Comparison of ENCODE assay signal across 8 mouse cellular contexts in the genomic region with DNA sequence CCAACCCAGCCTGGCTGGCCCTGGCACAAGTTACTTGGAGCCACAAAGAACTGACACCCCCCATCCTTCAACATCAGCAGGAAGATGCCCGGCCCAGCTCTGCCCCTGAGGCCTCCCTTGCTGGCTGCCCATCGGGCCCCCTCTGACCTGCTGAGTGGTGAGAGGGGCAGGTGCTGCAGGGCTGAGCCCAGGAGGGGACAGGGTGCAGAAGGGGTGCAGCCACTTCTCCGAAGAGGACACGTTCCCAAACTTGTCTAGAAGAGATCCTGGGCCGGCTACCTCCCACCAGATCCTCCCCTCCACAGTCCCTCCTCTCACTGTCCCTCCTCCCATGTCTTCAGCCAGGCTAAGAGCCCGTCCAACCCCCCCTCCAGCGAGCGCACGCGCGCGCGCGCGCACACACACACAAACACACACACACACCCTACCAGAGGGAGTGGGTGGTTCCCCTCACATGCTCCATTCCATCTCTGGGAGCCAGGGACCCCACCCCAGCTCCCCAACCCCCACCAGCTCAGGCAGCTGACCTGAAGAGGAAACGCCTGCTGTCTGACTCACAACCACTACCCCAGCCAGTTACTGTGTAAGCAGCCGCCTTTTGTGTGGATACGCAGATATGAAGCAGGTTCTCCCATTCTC. TPM values are rescaled to one million over a fixed set of nuclear protein-coding genes. Genes with fewer than 3 reads are reported as not detected.
DNase-seq lines count a peak whose midpoint lies in the region; ATAC-seq and TF ChIP-seq lines count a peak whose summit lies in the region.

No protein-coding gene starts in this region.

- no peaks in the 10 kb centered on the region for H3K79me2 ChIP-seq in heart, adult 2 months (replicated peaks; ENCODE audit: control insufficient read depth, insufficient read depth, low read length)

- peak overlapping the region; percentile 52 for H3K9ac ChIP-seq in heart, adult 2 months (ENCODE audit: low read depth, low read length)
- 0 out of 2 replicates have a peak overlapping the region, but pooled peaks have one; percentile 14 for H3K9ac ChIP-seq in liver, embryonic 11.5 days (ENCODE audit: low read depth, low read length)
- H3K9ac ChIP-seq in hindbrain, embryonic 14.5 days, result no peak overlapping the region; the same call in 1 of the 2 replicates

- TF ChIP-seq EP300 in heart, adult 2 months (IDR thresholded peaks at IDR 0.05; ENCODE audit: insufficient read depth, low read depth, low read length), result 0 out of 2 replicates have a peak, but pooled peaks have one; percentile 16

- intact Hi-C loops in heart, adult 2 months (cut with DNase I), result no loop called here

- H3K4me2 ChIP-seq in liver, embryonic 11.5 days, result no peak overlapping the region
- H3K4me2 ChIP-seq in hindbrain, embryonic 14.5 days (replicated peaks), result no peak overlapping the region

- peak overlapping the region; percentile 23 for H3K4me3 ChIP-seq in heart, adult 2 months
- no peak overlapping the region for H3K4me3 ChIP-seq in liver, embryonic 11.5 days (ENCODE audit: low read depth, low read length)
- H3K4me3 ChIP-seq in hindbrain, embryonic 14.5 days (replicated peaks; ENCODE audit: low read length), result no peak overlapping the region

- no peak for TF ChIP-seq CTCF in heart, adult 2 months (IDR thresholded peaks at IDR 0.05)

- no peaks in the 10 kb centered on the region for H3K27me3 ChIP-seq in heart, adult 2 months (ENCODE audit: control insufficient read depth, insufficient read depth, low read length)
- peaks cover 12% of the 10 kb centered on the region for H3K27me3 ChIP-seq in liver, embryonic 11.5 days (replicated peaks; ENCODE audit: control insufficient read depth, insufficient read depth, low read length)
- no peaks in the 10 kb centered on the region; the same call in none of the 2 replicates for H3K27me3 ChIP-seq in hindbrain, embryonic 14.5 days (ENCODE audit: control insufficient read depth, insufficient read depth, low read length)

- WGBS in heart, adult 2 months, result 37% methylated on average over 18 of the region's 18 CpGs
- WGBS in liver, embryonic 11.5 days, result 51% methylated on average over 18 of the region's 18 CpGs
- 73% methylated on average over 18 of the region's 18 CpGs for WGBS in hindbrain, embryonic 14.5 days

- H3K36me3 ChIP-seq in heart, adult 2 months (ENCODE audit: control insufficient read depth, insufficient read depth, low read length), result no peaks in the 10 kb centered on the region
- no peaks in the 10 kb centered on the region for H3K36me3 ChIP-seq in liver, embryonic 11.5 days (ENCODE audit: control insufficient read depth, insufficient read depth, low read length)
- no peaks in the 10 kb centered on the region for H3K36me3 ChIP-seq in hindbrain, embryonic 14.5 days (replicated peaks; ENCODE audit: control insufficient read depth, insufficient read depth)

- no peaks in the 10 kb centered on the region for H3K9me3 ChIP-seq in liver, embryonic 11.5 days (ENCODE audit: control insufficient read depth, low read length)
- no peaks in the 10 kb centered on the region for H3K9me3 ChIP-seq in hindbrain, embryonic 14.5 days (ENCODE audit: control insufficient read depth, low read length)

- DNase-seq in 3134 (ENCODE audit: extremely low read depth, insufficient read length, low spot score) (peak; percentile 89), MN1 (ENCODE audit: low spot score) (peak; percentile 30)
- DNase-seq in heart, adult 2 months, result peak; percentile 65 to 76
- no peak for DNase-seq in liver, embryonic 11.5 days (ENCODE audit: low spot score)
- no peak for DNase-seq in hindbrain, embryonic 14.5 days (ENCODE audit: low spot score)
- DNase-seq in natural killer cell, adult 2 months (ENCODE audit: low spot score in 2 of 2), result no peak
- no peak for DNase-seq in spleen, adult 12 weeks (ENCODE audit: low spot score)
- no peak for DNase-seq in right cerebral cortex, postnatal 36 days (ENCODE audit: low spot score in 2 of 2)

- H3K27ac ChIP-seq in heart, adult 2 months, result peak overlapping the region; percentile 57
- H3K27ac ChIP-seq in liver, embryonic 11.5 days (ENCODE audit: low read depth, low read length), result no peak overlapping the region
- no peak overlapping the region for H3K27ac ChIP-seq in hindbrain, embryonic 14.5 days

- peaks cover 12% of the 10 kb centered on the region for H3K4me1 ChIP-seq in heart, adult 2 months (ENCODE audit: control insufficient read depth, insufficient read depth, low read length)
- peaks cover 9% of the 10 kb centered on the region; the same call in 1 of the 2 replicates for H3K4me1 ChIP-seq in liver, embryonic 11.5 days (replicated peaks; ENCODE audit: control insufficient read depth, insufficient read depth, low read length)
- H3K4me1 ChIP-seq in hindbrain, embryonic 14.5 days (replicated peaks; ENCODE audit: control insufficient read depth, insufficient read depth, low read length), result 0 out of 2 replicates have a peak, but pooled peaks cover 5% of the 10 kb centered on the region

- ATAC-seq in liver, embryonic 11.5 days (replicated peaks; ENCODE audit: low FRiP score), result no peak
- ATAC-seq in hindbrain, embryonic 14.5 days (ENCODE audit: low FRiP score), result no peak

- TF ChIP-seq POLR2A in heart, adult 2 months (IDR thresholded peaks at IDR 0.05; ENCODE audit: insufficient read depth, low read depth, low read length), result peak; percentile 50

RNA-seq across cellular contexts. Expression of gene Ahnak2, which starts 6.9 kb away (rescaled TPM):
- 10 to 100 TPM; 14.8 to 15.7 TPM for total RNA-seq in heart, adult 2 months (2021)
- 5.4 and 7.5 TPM in 2 replicates for polyA plus RNA-seq in heart, adult 2 months (2012; rRNA removed)
- polyA plus RNA-seq in liver, embryonic 11.5 days (2014; fragmentation: Nextera tagmentation; extraction: Ambion mirVana), result 0.23 and 0.34 TPM in 2 replicates
- 1.9 and 2.5 TPM in 2 replicates for polyA plus RNA-seq in hindbrain, embryonic 14.5 days (2014; fragmentation: Nextera tagmentation; extraction: Ambion mirVana)

RNA-seq across cellular contexts. Expression of gene Clba1, which starts 13.2 kb away (rescaled TPM):
- total RNA-seq in heart, adult 2 months (2021), result 1 to 10 TPM; 1.7 to 3.1 TPM
- polyA plus RNA-seq in heart, adult 2 months (2012; rRNA removed), result 2.0 and 2.8 TPM in 2 replicates
- 2.2 and 2.5 TPM in 2 replicates for polyA plus RNA-seq in liver, embryonic 11.5 days (2014; fragmentation: Nextera tagmentation; extraction: Ambion mirVana)
- 20.2 and 21.0 TPM in 2 replicates for polyA plus RNA-seq in hindbrain, embryonic 14.5 days (2014; fragmentation: Nextera tagmentation; extraction: Ambion mirVana)

RNA-seq across cellular contexts. Expression of gene Cdca4, which starts 33.6 kb away (rescaled TPM):
- 1 to 10 TPM; 5.3 to 6.6 TPM for total RNA-seq in heart, adult 2 months (2021)
- polyA plus RNA-seq in heart, adult 2 months (2012; rRNA removed), result 7.6 and 10.0 TPM in 2 replicates
- 111 and 125 TPM in 2 replicates for polyA plus RNA-seq in liver, embryonic 11.5 days (2014; fragmentation: Nextera tagmentation; extraction: Ambion mirVana)
- 39.1 and 43.4 TPM in 2 replicates for polyA plus RNA-seq in hindbrain, embryonic 14.5 days (2014; fragmentation: Nextera tagmentation; extraction: Ambion mirVana)

RNA-seq across cellular contexts. Expression of gene Pld4, which starts 35.1 kb away (rescaled TPM):
- 1 to 10 TPM; 6.6 to 6.8 TPM for total RNA-seq in heart, adult 2 months (2021)
- 17.2 and 23.5 TPM in 2 replicates for polyA plus RNA-seq in heart, adult 2 months (2012; rRNA removed)
- polyA plus RNA-seq in liver, embryonic 11.5 days (2014; fragmentation: Nextera tagmentation; extraction: Ambion mirVana), result 6.3 and 7.4 TPM in 2 replicates
- polyA plus RNA-seq in hindbrain, embryonic 14.5 days (2014; fragmentation: Nextera tagmentation; extraction: Ambion mirVana), result 7.1 and 7.9 TPM in 2 replicates

Comparison
In these comparisons a context has a peak if more than half of its experiments do, and no peak if none do; other contexts are left out.
1. DNase-seq: peak in 3134 (single experiment), MN1 (single experiment) and heart, adult 2 months (2 of 2); none in liver, embryonic 11.5 days (single experiment), hindbrain, embryonic 14.5 days (single experiment), natural killer cell, adult 2 months (0 of 2), spleen, adult 12 weeks (single experiment) and right cerebral cortex, postnatal 36 days (0 of 2).